In the genomic region with DNA sequence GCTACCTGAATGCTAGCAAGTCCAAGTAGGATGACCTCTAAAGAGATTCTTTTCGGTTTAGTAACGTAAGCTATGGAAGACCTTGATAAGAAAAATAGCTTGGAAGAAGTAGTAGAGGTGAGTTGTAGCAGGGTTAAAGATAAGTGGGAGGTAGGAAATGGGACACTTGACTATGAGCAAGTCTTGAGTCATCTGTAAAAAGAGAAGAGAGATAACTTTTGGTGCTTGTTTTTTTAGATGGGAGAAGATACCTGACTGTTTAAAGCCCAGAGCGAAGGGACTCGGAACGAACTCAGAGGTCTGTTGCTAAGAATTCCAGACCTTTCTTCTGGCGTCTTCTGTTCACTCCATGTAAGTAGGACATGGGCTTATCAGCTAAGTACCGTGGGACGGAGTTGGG, we compare ENCODE assay signal across 8 mouse cellular contexts. TPM values are rescaled to one million over a fixed set of nuclear protein-coding genes. Genes with fewer than 3 reads are reported as not detected.
A peak's percentile ranks its signal among the peaks of the same experiment; 100 is the strongest.
DNase-seq lines count a peak whose midpoint lies in the region; ATAC-seq and TF ChIP-seq lines count a peak whose summit lies in the region.

A gene (plus strand): TSS at position 301 of the 400 bp plus-strand sequence.

- H3K36me3 ChIP-seq in hindbrain, embryonic 14.5 days (replicated peaks; ENCODE audit: control insufficient read depth, insufficient read depth), result no peaks in the 10 kb centered on the region
- no peaks in the 10 kb centered on the region for H3K36me3 ChIP-seq in liver, postnatal 0 days (replicated peaks; ENCODE audit: insufficient read depth, low read length)

- H3K27me3 ChIP-seq in hindbrain, embryonic 14.5 days (ENCODE audit: control insufficient read depth, insufficient read depth, low read length), result no peaks in the 10 kb centered on the region
- peaks cover 3% of the 10 kb centered on the region; the same call in 1 of the 2 replicates for H3K27me3 ChIP-seq in liver, postnatal 0 days (ENCODE audit: insufficient read depth, low read length)

- no peak for ATAC-seq in hindbrain, embryonic 14.5 days (ENCODE audit: low FRiP score)
- ATAC-seq in liver, postnatal 0 days, result no peak
- no peak for ATAC-seq in granulocyte monocyte progenitor cell, adult 5-6 weeks (replicated peaks; ENCODE audit: poor library complexity, severe bottlenecking)

- peak within 1 kb of the TSS; percentile 90 for H3K27ac ChIP-seq in layer of hippocampus, adult 2 months
- H3K27ac ChIP-seq in brown adipose tissue, adult 24 weeks (replicated peaks; ENCODE audit: low read depth, low read length), result no peak within 1 kb of the TSS
- peak within 1 kb of the TSS; percentile 92 for H3K27ac ChIP-seq in hindbrain, embryonic 14.5 days
- H3K27ac ChIP-seq in liver, postnatal 0 days (ENCODE audit: low read depth), result peak within 1 kb of the TSS; percentile 39; the same call in 1 of the 2 replicates

- H3K4me2 ChIP-seq in hindbrain, embryonic 14.5 days (replicated peaks), result peak within 1 kb of the TSS; percentile 58
- peak within 1 kb of the TSS; percentile 72 for H3K4me2 ChIP-seq in liver, postnatal 0 days (ENCODE audit: low read depth, low read length)

- H3K9ac ChIP-seq in hindbrain, embryonic 14.5 days, result peak within 1 kb of the TSS; percentile 86
- peak within 1 kb of the TSS; percentile 61; the same call in 1 of the 2 replicates for H3K9ac ChIP-seq in liver, postnatal 0 days (replicated peaks)

- no peak for TF ChIP-seq EP300 in liver, postnatal 0 days (IDR thresholded peaks at IDR 0.05; ENCODE audit: low read depth)

- no peak for DNase-seq in layer of hippocampus, adult 2 months (ENCODE audit: low spot score in 2 of 2)
- DNase-seq in layer of hippocampus, adult 9-11 months, result no peak
- DNase-seq in hindbrain, embryonic 14.5 days (ENCODE audit: low spot score), result no peak
- no peak for DNase-seq in liver, postnatal 0 days
- DNase-seq in spleen, adult 18-20 months, result no peak
- DNase-seq in ovary, postnatal 36 days (ENCODE audit: low spot score), result no peak

- H3K4me1 ChIP-seq in brown adipose tissue, adult 24 weeks (ENCODE audit: control insufficient read depth, insufficient read depth, insufficient read length, low read length), result no peaks in the 10 kb centered on the region
- peaks cover 24% of the 10 kb centered on the region for H3K4me1 ChIP-seq in hindbrain, embryonic 14.5 days (replicated peaks; ENCODE audit: control insufficient read depth, insufficient read depth, low read length)
- H3K4me1 ChIP-seq in liver, postnatal 0 days (ENCODE audit: insufficient read depth), result no peaks in the 10 kb centered on the region

- H3K9me3 ChIP-seq in hindbrain, embryonic 14.5 days (ENCODE audit: control insufficient read depth, low read length), result no peaks in the 10 kb centered on the region
- no peaks in the 10 kb centered on the region for H3K9me3 ChIP-seq in liver, postnatal 0 days (ENCODE audit: low read length)

- peak within 1 kb of the TSS; percentile 66 for H3K4me3 ChIP-seq in layer of hippocampus, adult 2 months
- H3K4me3 ChIP-seq in brown adipose tissue, adult 24 weeks (ENCODE audit: insufficient read depth, low read depth, low read length), result peak within 1 kb of the TSS; percentile 71
- peak within 1 kb of the TSS; percentile 57 for H3K4me3 ChIP-seq in hindbrain, embryonic 14.5 days (replicated peaks; ENCODE audit: low read length)
- H3K4me3 ChIP-seq in liver, postnatal 0 days (ENCODE audit: low read depth, low read length), result peak within 1 kb of the TSS; percentile 60

- 94% methylated on average over 8 of the region's 8 CpGs for WGBS in hindbrain, embryonic 14.5 days
- 88% methylated on average over 8 of the region's 8 CpGs for WGBS in liver, postnatal 0 days (ENCODE audit: insufficient replicate concordance)

- TF ChIP-seq CTCF in layer of hippocampus, adult 2 months (conservative IDR thresholded peaks at IDR 0.05), result no peak
- TF ChIP-seq CTCF in liver, postnatal 0 days (IDR thresholded peaks at IDR 0.05; ENCODE audit: low read depth), result no peak

RNA-seq across cellular contexts. Expression of the gene that starts here (rescaled TPM):
- total RNA-seq in layer of hippocampus, adult 2 months (2021), result 10 to 100 TPM; 20.0 to 20.9 TPM
- polyA plus RNA-seq in brown adipose tissue, adult 24 weeks (2012; ENCODE audit: insufficient read depth, insufficient read length, missing spikeins), result 1.8 and 2.4 TPM in 2 replicates
- 16.6 and 18.6 TPM in 2 replicates for polyA plus RNA-seq in hindbrain, embryonic 14.5 days (2014; fragmentation: Nextera tagmentation; extraction: Ambion mirVana)
- 0.86 and 1.1 TPM in 2 replicates for polyA plus RNA-seq in liver, postnatal 0 days (2015; fragmentation: Nextera tagmentation; extraction: Ambion mirVana)
- 2.2 and 3.6 TPM in 2 replicates for total RNA-seq in granulocyte monocyte progenitor cell, adult 5-6 weeks (2014; fragmentation: Nextera tagmentation)
- 0.67 and 3.0 TPM in 2 replicates for total RNA-seq in granulocyte monocyte progenitor cell, adult 5-6 weeks (2017)

Comparison
In these comparisons a context has a peak if more than half of its experiments do, and no peak if none do; other contexts are left out.
1. RNA of the gene that starts here (total RNA-seq): 20.0 to 20.9 TPM in layer of hippocampus, adult 2 months; 0.67 to 3.6 TPM in granulocyte monocyte progenitor cell, adult 5-6 weeks; every median in the first group is over 4 times any median in the second.
2. Peak in every context shown above with its lines, with median percentiles within 50 percentile points of each other: H3K4me3 ChIP-seq.